Mouse (Mus musculus) sigmoid colon, adult 10 weeks (tissue): ENCODE results near the gene Gm44965. TPM values are rescaled to one million over a fixed set of nuclear protein-coding genes. Genes with fewer than 3 reads are reported as not detected.

ENCODE experiments used
- polyA plus RNA-seq: library from polyadenylated mRNA; stranded (reverse); fragments of 350-450 nt; fragmentation: Illumina TruSeq; extraction: RNeasy Lipid Tissue Mini Kit (QIAGEN cat#74804); gene quantifications from one replicate; pipeline ENCODE4 v1.2.3, GENCODE M21; 2014; ENCODE audit warnings: low read depth, low replicate concordance

The Gm44965 gene
- polyA plus RNA-seq, result not detected

DNA sequence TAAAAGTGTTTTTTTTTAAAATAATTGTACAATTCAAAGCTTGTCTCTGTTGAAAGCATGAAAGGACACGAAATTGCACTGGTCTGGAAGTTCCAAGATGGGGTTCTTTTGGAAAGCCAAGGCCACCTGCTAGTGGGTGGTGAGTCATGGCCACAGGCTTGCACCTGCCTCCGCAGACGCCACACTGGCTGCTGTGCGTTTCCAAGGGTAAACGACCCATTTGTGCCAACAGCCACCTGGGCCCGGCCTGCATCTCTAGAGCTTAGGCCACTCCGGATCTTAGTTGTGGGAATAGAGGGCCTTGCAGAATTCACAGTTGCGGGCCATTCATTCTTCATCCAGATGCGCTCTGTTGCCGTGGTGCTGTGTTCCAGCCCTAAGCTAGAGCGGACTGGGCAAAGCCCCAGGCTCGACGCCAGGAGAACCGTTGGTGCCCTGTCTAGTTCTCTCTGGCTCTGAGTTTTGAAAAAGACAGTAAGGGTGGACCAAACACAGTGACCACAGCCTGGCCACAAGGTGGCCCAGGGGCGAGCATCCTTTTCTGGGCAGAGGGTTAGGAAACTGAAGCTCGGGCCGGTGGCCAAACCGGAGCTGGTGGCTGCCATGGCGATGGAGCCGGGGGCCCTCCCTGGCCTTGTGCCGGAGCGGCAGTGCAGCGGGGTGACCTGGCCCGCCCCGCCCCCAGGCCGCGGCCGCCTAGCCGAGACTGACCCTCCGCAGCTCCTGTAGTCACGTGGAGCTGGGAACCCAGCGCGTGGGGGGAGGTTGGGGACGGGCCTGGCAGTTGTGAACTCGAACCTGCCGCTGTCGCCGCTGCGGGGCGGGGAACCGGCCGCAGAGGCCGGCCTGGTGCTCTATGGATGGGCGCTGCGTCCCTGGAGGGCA lies at the start of gene Gm44965, which contains the start of gene Repin1:
Gene Gm44965 (plus strand): TSS at position 784 of the 885 bp plus-strand sequence.
Gene Repin1 (plus strand): TSS at position 726 of the 885 bp plus-strand sequence.

DNA sequence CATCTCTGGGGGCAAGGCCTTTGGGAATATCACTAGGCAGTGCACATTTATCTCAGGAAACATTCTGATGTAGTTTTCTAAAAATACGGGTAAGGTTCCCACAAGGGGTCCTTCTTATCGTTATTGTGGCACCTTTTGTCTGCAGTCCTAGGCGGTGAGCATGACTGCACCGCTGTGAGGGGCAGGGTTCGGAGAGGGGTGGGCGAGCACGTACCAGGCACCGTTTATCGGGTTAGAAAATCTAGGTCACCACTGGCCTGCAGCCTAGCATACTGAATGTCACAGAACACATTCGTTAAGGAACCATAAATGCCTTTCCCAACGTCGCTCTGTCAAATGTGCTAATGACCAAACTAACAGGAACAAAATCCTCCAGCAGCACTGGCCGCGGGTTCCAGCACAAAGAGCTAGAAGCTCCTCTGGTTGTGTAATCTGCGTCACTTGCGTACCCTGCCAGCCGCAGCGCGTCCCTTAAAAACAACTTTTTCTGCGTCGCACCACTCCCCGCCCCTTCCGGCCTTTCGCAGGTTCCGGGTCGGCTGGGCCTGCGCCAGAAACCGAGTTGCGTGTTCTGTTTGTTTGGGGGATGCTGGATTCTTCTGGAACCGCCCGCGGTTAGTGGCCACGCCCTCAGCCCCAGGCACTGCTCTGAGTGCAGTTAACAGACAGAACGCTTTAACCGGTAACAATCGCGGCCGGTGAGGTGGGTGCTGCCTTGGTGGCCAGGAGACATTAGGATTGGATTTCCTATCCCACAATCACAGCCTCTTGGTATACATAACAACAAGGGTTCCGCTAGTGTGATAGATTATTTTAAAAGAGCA lies 39.2 kb upstream of the Gm44965 start, which contains the start of gene Lrrc61:
Gene Lrrc61 (plus strand): TSS at position 517 of the 824 bp plus-strand sequence.

DNA sequence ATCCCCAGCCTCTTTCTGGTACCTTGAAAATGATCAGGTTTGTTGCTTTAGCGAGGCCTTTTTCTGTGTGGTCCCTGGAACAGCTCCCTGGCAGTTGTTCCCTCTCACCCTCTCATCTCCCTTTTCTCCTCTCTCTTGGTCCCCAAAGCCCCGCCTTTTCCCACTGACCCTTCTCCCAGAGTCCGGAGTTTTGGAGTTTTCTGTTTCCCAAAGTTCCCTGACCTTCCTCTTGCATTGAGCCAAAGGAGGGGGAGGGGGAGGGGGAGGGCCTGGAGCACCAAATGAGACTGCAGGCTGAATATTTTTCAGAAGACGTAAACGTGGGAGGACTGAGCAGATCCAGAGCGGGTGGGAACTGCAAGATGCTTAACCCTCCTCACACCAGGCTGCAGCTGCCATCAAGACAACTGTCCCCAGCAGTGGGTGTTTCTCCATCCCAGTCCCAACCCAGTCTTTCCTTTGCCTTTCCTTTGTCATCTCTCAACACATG lies 21.1 kb upstream of the Gm44965 start, which contains the start of gene Rarres2:
Gene Rarres2 (minus strand): TSS at position 218 of the 490 bp plus-strand sequence.

DNA sequence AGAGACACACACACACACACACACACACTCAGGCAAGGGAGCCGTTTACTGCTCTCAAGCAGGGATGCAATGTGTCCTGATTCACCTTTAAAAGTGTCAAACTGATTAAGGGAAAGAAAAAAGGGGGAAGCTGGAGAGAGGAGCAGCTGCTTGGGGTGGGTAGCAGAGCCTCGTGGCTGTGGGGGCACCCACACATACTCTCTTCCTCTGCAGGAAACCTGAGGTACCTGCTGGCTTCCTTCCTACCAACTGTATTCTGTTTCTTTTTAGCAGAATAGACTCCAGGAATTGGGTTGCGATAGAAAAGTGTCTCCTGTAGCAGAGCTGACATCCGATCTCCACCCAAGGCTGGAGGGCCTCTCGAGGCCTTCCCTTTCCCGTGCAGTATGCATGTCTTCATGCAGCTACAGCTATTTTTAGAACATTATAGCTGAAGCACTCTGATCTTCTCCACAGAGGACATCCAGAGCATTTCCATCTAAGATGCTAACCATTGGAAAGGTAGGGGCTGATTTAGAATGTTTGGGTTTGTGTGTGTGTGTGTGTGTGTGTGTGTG lies 4.5 kb upstream of the Gm44965 start, which contains the start of gene Gm45021:
Gene Gm45021 (plus strand): TSS at position 417 of the 557 bp plus-strand sequence.

DNA sequence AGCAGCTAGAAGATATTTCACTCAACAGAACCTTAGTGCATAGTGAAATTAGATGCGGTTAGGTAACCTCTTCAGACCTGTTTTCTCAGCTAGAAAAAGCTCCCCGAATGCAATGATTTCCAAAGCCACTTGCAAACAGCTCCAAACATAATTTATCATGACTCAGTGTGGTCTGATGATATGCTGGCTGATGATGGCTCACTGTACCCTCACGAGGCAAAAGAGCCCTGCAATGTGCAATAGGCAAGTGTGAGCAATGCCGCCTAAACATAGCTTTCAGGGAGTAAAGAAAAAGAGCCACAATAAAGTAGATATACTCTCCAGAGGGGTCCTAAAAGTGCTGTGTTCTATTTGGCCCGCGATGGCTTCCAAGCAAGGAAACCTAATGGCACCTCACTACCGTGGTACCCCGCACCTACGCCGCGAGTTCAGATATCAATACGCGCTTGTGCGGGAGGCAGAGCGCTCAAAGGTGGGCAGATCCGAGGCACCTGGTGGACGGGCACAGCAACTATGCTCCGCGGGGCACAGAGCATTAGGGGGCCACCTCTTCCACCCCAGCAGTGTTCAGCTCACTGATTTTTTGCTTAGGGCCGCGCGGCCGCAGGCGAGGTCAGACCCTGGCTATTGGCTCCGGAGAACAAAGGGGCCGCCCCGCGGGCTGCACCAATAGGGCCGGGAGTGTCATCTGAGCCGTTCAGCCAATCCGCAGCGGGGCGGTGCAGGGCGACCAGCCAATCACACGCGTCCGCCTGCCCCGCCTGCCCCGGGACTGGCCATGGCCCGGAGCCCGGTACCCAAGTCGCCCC lies 7.7 kb downstream of the Gm44965 start, which contains the start of gene Zfp775:
Gene Zfp775 (plus strand): TSS at position 793 of the 809 bp plus-strand sequence.

DNA sequence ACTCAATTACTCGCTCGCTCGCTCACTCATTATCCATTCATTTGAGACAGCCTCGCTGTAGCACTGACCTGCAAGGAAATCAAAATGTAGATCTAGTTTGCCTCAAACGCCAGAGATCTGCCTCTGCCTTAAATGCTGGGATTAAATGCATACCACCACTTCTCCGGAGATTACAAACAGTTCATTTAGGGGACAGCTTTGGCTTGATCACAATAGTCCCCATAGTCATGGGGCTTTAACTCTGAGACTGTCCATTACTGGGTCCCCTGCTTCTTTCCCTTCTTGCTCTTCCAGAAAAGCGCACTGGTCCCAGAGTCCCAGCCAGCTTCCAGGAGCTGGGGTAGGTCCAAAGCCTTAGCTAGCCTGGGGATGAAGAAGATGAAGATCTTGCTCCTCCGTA lies 32.7 kb downstream of the Gm44965 start, which contains the start of gene AI854703:
Gene AI854703 (plus strand): TSS at position 301 of the 400 bp plus-strand sequence.

DNA sequence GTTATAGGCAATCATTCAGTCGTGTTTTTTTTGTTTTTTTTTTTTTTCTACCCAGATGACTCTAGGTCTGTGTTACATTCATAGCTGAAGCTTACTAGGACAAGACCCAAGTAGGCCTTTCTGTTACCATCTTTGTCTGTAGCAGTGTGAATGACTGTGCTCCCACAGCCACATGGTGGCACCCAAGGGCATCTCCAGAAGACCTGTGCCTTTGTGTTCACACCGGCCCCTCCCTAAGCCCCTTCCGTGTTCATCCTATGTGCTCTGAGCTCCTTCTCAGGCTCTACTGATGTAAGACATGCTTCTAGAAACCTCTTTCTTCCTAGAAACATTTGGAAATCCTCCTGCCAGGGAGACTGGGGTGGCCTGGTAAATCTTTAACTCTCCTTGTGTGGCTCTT lies 53.3 kb downstream of the Gm44965 start, which contains the start of gene Gimap8:
Gene Gimap8 (plus strand): TSS at position 240 of the 400 bp plus-strand sequence.

Other genes starting within 250 kb of the Gm44965 start
- gene Krba1, start 198.4 kb upstream of the Gm44965 start, polyA plus RNA-seq, result 7.4 TPM
- 31.4 TPM for gene Zfp467, start 148.1 kb upstream of the Gm44965 start, polyA plus RNA-seq
- not detected for gene Sspo, start 145.7 kb upstream of the Gm44965 start, polyA plus RNA-seq
- 19.8 TPM for gene Atp6v0e2, start 56.3 kb upstream of the Gm44965 start, polyA plus RNA-seq
- 2.8 TPM for gene Lrrc61, start 39.1 kb upstream of the Gm44965 start, polyA plus RNA-seq
- 12.2 TPM for gene Rarres2, start 21.2 kb upstream of the Gm44965 start, polyA plus RNA-seq
- not detected for gene Gm45021, start 4.3 kb upstream of the Gm44965 start, polyA plus RNA-seq
- 6.3 TPM for gene Repin1, start 58 bp upstream of the Gm44965 start, polyA plus RNA-seq
- gene Zfp775, start 8.1 kb downstream of the Gm44965 start, polyA plus RNA-seq, result 0.63 TPM
- gene AI854703, start 32.8 kb downstream of the Gm44965 start, polyA plus RNA-seq, result 6.2 TPM
- gene Gimap8, start 53.3 kb downstream of the Gm44965 start, polyA plus RNA-seq, result 24.3 TPM
- 22.6 TPM for gene Gimap9, start 82.2 kb downstream of the Gm44965 start, polyA plus RNA-seq
- 56.2 TPM for gene Gimap4, start 90.6 kb downstream of the Gm44965 start, polyA plus RNA-seq
- 32.7 TPM for gene Gimap6, start 114.3 kb downstream of the Gm44965 start, polyA plus RNA-seq
- 2.7 TPM for gene Gm28053, start 124.7 kb downstream of the Gm44965 start, polyA plus RNA-seq
- gene Gimap7, start 124.7 kb downstream of the Gm44965 start, polyA plus RNA-seq, result 3.7 TPM
- gene Gimap1, start 145.1 kb downstream of the Gm44965 start, polyA plus RNA-seq, result 3.7 TPM
- 2.6 TPM for gene Gimap5, start 152.3 kb downstream of the Gm44965 start, polyA plus RNA-seq
- 7.1 TPM for gene Gimap3, start 176.9 kb downstream of the Gm44965 start, polyA plus RNA-seq
- 133 TPM for gene Tmem176a, start 247.0 kb downstream of the Gm44965 start, polyA plus RNA-seq
- gene Tmem176b, start 247.6 kb downstream of the Gm44965 start, polyA plus RNA-seq, result 19.3 TPM